Mouse (Mus musculus): ENCODE measurements around the gene Rbfox3.

- TF ChIP-seq CTCF (IDR thresholded peaks at IDR 0.05; ENCODE audit: extremely low read depth, insufficient read length, insufficient replicate concordance, low read depth, low read length) (no peak), POLR2A (IDR thresholded peaks at IDR 0.05; ENCODE audit: low read depth, low read length) (no peak)
Measured at GRCm38 (mm10) chr11:118511851-118512250, 399.5 kb downstream of the Rbfox3 start.

Data from small intestine, adult 2 months (tissue).